Mouse (Mus musculus) WW6 (cell line): ENCODE measurements around the gene Polr2g.
A peak's percentile ranks its signal among the peaks of the same experiment; 100 is the strongest.

Experiments used
- DNase-seq: peaks from one replicate; pipeline ENCODE4 v3.0.0-alpha.2; 2013; ENCODE audit warnings: low read depth, low spot score

Gene Polr2g

GRCm38 (mm10) chr19:8758899-8759298 lies 39.5 kb downstream of the Polr2g start:
- no peak for DNase-seq

GRCm38 (mm10) chr19:8757471-8757998 lies 40.8 kb downstream of the Polr2g start:
- no peak for DNase-seq

GRCm38 (mm10) chr19:8756635-8757387 lies 41.6 kb downstream of the Polr2g start, which contains the start of gene Nxf1:
Gene Nxf1, plus strand, starts transcription at chr19:8757073.
- DNase-seq = peak; percentile 93

GRCm38 (mm10) chr19:8755652-8756051 lies 42.7 kb downstream of the Polr2g start:
- no peak for DNase-seq

- no peak for DNase-seq
Measured at GRCm38 (mm10) chr19:8747368-8747767, 51.0 kb downstream of the Polr2g start.

GRCm38 (mm10) chr19:8745382-8745781 lies 53.0 kb downstream of the Polr2g start:
- no peak for DNase-seq
